Mouse (Mus musculus) heart, adult 11 months (tissue): ENCODE measurements around the gene Timm8a2.
"Not testable (repeated sequence)": the region's sequence is repeated elsewhere in the genome, so short reads cannot be mapped to it uniquely, and the experiment has no call there.

Source experiments
- DNase-seq: peaks from one replicate; pipeline ENCODE4 v3.0.0; 2022

The Timm8a2 gene

DNA sequence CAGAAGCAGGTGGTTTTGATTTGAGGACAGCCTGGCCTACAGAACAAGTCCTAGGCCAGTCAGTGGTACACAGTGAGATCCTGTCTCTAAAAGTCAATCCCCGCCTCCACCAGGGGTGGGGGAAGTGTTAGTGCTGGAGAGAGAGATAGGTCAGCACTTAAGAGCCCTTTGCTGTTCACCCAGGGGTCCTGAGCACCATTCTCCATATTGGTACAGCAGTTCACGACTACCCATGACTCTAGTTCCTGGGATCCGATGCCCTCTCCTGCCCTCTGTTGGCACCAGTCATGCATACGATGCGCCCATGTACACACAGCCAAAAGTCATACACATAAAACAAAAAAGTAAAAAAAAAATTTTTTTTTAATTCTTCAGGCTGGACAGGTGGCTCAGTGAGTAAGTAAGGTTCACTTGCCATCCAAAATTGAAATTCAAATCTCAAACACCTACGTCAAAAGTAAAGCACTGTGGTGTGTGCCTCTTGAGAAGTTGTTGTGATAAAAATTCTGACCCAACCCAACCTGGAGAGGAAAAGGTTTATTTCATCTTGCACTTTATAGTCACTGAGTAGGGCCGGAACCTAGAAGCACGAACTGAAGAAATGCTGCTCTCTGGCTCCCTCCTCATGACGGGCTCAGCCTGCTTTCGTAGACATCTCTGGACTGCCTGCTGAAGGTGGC is 28.1 kb downstream of the Timm8a2 start:
- DNase-seq: no peak

DNA sequence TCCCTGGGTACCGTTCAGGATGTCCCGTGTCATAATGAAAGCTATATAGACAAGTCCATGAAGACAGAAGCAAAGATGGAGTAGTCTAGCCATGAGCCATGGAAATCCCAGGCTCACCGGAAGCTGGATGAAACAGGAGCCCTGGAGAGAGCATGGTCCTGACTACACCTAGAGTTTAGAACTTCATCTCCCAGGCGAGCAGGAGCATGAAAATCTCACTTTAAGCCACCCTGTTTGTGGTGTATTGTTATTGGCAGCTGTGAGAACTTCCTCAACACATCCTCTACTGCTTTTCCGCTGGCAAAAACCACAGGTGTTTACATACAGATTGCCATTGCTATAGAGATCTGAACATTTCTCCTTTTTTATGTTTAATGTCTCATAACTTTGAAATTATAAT is 29.1 kb downstream of the Timm8a2 start:
- DNase-seq: no peak

DNA sequence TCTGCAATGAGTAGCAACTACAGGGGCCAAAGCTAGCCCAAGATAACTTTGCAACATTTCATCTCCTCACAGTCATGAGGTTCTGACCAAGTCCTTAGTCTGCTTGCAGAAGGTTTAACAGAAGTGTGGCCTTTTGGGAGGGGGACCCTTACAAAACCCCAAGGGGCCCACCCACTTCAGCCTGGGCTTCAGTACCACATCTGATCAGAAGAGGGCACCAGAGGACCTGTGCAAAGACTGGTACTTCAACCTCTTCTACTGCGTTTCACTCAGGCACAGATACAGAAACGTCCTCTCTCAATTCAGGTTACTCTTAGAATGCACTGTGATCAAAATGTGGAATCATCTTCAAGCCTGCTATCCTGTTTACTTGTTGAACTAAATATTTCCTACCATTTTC is 30.0 kb downstream of the Timm8a2 start:
- DNase-seq: peak; percentile 94

DNA sequence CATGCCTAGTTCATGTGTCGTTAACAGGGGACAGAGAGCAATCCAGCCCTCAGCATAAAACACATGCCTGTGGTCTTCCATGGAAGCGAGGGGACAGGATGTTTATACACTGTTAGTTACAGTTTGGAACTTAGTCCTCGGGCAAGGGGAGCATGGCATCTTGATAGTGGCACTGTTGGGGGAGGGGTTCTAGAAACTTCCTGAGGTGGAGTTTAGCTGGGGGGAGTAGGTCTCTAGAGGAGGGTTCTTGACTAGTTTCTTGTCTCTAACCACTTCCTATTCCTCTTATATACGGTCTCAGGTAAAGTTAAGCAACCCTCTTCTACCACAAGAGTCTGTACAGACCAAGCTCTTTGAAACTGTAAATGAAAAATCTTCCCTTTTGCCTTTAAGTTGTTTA is 31.8 kb downstream of the Timm8a2 start:
- DNase-seq: no peak

DNA sequence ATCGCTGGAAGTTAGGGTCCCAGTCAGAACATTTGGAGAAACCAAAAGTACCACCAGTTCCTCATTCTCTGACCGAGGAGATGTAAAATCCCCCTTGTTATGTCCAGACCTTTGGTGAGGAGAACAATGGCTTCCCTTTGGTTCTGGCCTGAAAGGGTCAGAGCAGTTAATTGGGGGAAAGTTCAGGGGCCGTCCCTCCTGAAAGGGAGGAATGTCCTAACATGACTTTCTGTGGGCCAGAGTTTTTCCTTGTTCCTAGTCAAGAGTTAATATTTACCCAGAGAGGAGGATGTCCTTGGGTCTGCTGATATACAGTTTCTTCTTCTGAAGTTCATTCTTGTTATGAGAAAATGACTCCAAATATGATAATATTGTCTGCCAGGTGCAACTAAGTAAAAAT is 33.6 kb downstream of the Timm8a2 start:
- not testable (repeated sequence) for DNase-seq

DNA sequence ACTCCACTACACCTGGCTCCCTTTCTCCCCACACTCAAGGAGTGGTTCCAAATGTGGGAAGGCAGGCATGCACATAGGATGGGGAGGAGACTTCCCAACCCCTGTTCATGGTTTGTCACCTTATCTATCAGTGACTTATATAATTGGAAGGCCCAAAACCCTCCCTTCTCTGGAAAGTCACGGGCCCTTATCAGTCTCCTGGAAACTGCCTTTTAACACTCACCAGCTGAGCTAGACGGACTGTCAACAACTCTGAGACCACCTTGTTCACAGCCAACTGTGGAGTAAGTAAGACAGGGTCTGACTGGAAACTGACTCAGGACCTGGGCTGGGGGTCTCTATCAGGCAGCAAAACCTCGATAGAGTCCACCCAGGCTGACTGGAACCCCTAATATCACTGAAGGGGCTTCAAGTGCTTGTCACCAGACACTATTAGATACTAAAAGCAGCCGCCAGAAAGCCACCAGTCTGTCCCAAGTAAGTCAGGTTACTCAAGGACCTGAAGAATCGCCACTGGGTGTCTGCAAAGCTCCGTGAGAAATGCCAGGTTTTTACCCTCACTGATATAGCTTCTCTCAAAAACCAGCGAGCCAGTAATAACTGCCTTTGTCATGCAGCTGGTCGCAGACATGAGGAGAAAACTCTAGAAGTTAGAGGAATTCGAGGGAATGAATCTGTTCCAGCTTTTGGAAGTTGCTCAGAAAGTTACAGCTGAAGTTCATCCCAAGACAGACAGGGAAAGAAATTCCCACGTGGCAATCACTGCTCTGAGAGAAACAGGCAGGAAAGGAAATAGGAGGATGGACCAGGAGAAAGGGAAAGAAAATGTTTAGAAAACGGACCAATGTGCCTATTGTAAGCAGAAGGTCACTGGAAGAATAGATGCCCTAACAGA is 34.6 kb downstream of the Timm8a2 start:
- DNase-seq: peak; percentile 92

DNA sequence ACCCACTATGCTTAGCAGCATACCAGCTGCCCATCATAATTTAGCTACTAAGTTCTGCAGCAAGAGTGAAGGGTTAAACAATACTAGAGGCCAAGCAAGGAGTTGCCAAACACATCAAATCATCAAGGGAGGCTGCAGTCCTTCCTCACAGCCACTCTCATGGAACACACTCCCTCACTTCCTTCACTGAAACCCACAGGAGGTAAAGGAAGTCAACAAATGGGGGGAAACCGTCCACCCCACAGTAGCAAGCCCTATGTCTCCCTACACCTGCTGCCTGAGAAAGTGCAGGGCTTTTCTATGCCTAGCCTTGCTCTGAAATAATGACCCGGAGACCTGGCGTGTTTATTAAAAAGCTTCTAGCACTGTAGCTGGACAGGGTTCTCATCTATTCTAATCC is 35.5 kb downstream of the Timm8a2 start:
- no peak for DNase-seq

DNA sequence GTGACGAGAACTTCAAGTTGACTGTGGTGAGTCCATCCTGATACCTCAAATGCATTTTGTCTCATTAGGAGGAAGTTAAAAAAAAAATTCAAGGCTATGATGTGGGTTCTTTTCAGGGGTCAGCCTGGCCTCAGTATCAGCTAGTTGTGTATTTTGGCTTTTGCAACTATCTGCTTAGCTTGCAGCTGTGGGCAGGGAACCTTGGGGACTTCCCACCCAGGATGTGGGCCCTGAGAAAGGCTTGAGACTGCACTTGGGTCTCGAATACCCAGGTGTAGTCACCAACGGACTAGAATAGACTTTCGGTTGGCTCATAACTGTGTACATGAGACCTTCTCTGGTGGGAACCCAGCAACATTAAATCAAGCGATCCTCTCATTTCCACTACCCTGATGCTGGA is 38.9 kb downstream of the Timm8a2 start:
- DNase-seq: no peak

DNA sequence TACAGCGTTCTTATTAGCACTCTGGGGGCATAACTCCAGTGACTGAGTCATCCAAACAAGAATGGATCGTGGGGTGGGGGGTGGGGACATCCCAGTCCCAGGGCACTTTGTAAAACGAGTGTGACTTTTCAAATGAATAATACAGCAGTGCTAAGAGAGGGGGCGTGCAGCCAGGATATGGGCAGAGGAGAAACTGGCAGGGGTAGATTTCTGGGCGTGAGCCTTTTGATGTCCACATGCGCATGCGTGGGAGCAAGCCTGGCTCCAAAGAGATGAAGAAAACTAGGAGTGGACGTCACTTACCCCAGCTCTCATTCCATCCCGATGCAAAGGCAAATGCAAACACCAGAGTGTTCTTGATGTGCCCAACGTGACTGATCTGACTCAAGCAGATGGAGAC is 39.9 kb downstream of the Timm8a2 start:
- DNase-seq: peak; percentile 91

DNA sequence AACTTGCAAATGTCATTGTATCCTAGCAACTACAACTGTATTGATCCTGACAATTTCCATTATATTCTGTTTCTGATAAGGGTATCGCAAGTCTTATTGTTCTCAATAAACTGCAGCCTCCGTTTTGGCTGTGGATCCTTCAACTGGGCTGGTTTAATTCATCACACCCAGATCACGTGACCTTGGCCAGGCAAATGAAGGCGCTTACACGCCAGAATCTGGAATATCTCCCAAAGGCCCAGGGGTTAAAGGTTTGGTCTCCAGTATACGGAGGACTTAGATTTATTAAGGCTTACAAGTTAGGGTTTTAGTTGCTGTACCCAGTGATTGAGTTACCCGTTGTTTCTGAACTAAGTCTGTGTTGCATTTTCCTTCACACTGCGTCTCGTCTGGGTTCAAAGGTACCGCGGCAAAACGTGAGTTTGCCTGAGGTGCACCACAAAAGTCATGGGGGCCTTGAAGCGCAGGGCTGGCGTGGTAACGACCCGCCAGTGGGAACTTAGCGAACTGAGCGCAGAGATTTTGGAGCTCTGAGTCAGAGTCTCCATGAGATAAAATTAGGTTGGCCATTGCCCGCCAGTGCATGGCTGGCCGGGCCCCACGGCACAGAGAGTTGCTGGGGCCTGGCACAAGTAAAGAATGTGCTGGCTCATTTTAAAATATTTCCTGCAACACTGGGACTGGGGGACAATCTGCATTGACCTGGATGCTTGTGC is 41.2 kb downstream of the Timm8a2 start:
- peak; percentile 95 for DNase-seq

DNA sequence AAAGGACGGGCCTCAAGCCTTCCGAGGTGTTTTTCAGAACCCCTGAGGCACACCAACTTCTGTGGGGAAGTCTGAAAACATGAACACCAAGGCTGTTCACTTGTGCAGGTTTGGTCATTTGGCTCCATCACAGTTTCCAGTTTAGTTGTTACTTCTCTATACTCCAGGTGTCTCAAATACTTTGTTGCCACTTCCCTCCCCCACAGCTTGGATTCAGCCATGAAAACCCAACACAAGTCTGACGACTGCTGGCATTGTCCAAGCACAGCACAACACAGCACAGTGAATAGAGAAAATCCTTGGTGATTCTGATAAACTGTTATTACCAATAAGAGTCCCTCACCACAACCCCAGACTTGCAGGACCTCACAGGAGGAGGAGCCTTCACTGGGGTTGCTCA is 42.5 kb downstream of the Timm8a2 start:
- DNase-seq: no peak

DNA sequence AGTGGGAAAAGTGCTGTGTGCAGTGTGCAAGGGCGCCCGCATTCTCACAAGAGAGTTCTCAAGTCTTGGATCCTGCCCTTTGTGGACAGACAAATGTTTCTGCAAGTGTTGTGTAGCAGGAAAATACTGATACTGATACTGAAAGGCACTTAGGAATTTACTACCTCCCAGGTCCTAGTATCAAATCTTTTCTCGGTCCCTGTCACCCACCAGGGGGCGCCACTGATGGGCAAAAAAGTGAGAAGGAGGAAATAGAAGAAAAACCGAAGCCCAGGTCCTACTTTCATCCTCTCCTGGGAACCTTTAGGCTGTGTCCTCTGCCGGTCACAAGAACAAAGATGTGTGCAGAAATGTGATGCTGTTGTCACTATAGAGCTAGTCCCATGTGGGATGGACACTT is 45.0 kb downstream of the Timm8a2 start:
- DNase-seq: peak; percentile 82

DNA sequence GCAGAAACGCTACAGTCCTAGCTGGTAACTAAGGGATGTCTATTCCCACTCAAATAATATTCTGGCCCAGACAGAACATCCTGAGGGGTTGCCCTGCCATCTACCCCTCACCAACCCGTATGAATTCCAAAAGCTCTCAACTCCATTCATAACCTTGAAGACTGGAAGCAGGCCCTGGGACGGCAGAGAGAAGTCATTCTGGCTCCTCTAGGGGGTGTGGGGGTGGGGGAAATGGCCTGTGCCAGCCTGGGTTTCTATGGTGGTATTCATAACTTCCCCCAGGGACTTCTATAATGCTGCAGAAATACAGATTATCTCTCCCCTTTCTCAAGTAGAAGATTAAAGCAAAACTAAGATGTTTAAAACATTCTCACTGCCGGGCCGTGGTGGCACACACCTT is 45.4 kb downstream of the Timm8a2 start:
- DNase-seq: peak; percentile 41

DNA sequence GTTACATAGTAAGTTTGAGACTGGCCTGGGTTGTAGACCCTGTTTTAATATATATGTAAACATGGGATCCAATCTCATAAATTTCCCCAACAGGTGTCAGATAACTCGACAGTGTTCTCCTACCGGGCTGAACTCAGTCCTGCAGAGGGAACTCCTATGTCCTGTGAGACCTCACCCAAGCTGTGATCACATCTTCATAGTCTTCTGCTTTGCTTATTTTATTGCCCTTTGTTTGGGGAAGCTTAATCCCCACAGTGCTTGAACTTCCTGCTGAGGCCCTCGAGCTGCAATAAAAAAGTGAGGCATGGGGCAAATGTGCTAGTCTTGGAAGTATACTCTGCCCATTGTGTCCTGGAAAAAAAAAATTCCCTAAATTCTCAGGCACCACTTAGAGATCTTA is 46.8 kb downstream of the Timm8a2 start:
- DNase-seq: peak; percentile 40

DNA sequence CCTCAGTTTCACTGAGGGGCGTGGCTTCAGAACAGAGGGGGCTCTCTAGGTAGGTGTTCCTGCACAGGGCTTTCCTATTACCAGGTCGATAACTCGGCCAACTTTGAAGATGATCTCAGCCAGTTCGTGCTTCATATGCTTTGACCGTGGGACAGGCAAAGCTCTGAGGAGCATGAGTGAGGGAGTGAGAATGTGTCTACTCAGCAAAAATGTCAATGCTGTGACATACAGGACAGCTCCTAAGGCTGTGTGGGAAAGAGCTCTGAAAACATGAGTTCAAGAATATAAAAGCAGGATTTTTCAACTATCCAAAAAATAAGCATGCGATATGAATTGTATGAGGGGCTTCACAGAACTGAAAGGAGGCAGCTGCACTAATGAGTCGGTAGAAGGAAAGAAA is 49.0 kb downstream of the Timm8a2 start:
- DNase-seq: peak; percentile 59

DNA sequence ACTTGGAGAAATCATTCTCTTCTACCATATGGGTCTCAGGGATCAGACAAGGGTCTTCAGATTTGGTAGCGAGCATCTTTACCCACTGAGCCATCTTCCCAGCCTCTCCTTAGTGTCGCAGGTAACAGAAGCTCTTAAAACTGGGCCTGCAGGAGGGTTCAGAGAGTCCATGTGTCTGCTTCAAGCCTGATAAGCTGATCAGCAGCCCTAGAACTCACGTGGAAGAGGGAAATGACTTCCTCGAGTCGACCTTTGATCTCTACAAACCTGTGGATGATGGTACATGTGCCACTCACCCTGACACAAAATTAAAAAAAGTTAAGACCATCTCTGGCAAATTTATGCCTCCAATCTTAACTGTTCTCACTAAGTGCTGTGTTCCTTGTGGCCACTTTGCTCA is 53.5 kb downstream of the Timm8a2 start:
- peak; percentile 29 for DNase-seq
